Mouse (Mus musculus) neural tube, embryonic 11.5 days (tissue): ENCODE data around the gene Derl3. TPM values are rescaled to one million over a fixed set of nuclear protein-coding genes. Genes with fewer than 3 reads are reported as not detected.

Source experiments
- ATAC-seq: fragments of 200-750 bp; cut with Nextera tagmentation; 2 replicates; pipeline ENCODE4 v1.8.0; 2017; ENCODE audit warnings: moderate number of reproducible peaks, mild to moderate bottlenecking, moderate TSS enrichment, moderate library complexity; ENCODE audit not compliant: insufficient read depth, low FRiP score, low TSS enrichment
- DNase-seq: peaks from one replicate; pipeline ENCODE4 v3.0.0-alpha.2; 2015; ENCODE audit warnings: low spot score
- H3K27ac ChIP-seq: fragments of 300-500 bp; sonication (generic); 2 replicates; pipeline ENCODE4 v1.5.1; 2014; ENCODE audit warnings: low read depth, mild to moderate bottlenecking, low read length
- H3K27me3 ChIP-seq: fragments of 300-500 bp; sonication (generic); 2 replicates; pipeline ENCODE4 v1.6.1; 2014; ENCODE audit warnings: mild to moderate bottlenecking, low read length, mixed read lengths; ENCODE audit not compliant: control insufficient read depth, insufficient read depth
- H3K36me3 ChIP-seq: fragments of 300-500 bp; sonication (generic); 2 replicates; pipeline ENCODE4 v1.6.1; 2014; ENCODE audit warnings: mild to moderate bottlenecking, low read length, moderate library complexity, mixed read lengths; ENCODE audit not compliant: control insufficient read depth, insufficient read depth
- H3K4me1 ChIP-seq: fragments of 300-500 bp; sonication (generic); 2 replicates; pipeline ENCODE4 v1.6.1; 2014; ENCODE audit warnings: low read length, mixed read lengths; ENCODE audit not compliant: control insufficient read depth, insufficient read depth
- H3K4me2 ChIP-seq: fragments of 300-500 bp; sonication (generic); 2 replicates; pipeline ENCODE4 v1.6.1; 2014; ENCODE audit warnings: low read depth, mild to moderate bottlenecking, moderate library complexity
- H3K4me3 ChIP-seq: fragments of 300-500 bp; sonication (generic); 2 replicates; pipeline ENCODE4 v1.5.1; 2014; ENCODE audit warnings: low read depth, low read length
- H3K9ac ChIP-seq: fragments of 300-500 bp; sonication (generic); 2 replicates; pipeline ENCODE4 v1.6.1; 2014; ENCODE audit warnings: mild to moderate bottlenecking, low read length
- H3K9me3 ChIP-seq: fragments of 300-500 bp; sonication (generic); 2 replicates; pipeline ENCODE4 v1.6.1; 2016; ENCODE audit warnings: low read length; ENCODE audit not compliant: control insufficient read depth
- WGBS: fragments of 180-500 bp; shearing (Covaris S2); extraction: QIAGEN DNeasy Blood & Tissue Kit; methylation state at CpG from one replicate; pipeline ENCODE4 v1.1.7; 2014; 5-methylcytosine and 5-hydroxymethylcytosine counted together
- polyA plus RNA-seq: library from polyadenylated mRNA; unstranded; fragments of >200 nt; fragmentation: Nextera tagmentation; extraction: Ambion mirVana; gene quantifications from 2 replicates; pipeline ENCODE4 v1.2.1, GENCODE M21; 2014

Derl3 gene
- polyA plus RNA-seq, 1 experiment from 2014 or later = 2.8 TPM

DNA sequence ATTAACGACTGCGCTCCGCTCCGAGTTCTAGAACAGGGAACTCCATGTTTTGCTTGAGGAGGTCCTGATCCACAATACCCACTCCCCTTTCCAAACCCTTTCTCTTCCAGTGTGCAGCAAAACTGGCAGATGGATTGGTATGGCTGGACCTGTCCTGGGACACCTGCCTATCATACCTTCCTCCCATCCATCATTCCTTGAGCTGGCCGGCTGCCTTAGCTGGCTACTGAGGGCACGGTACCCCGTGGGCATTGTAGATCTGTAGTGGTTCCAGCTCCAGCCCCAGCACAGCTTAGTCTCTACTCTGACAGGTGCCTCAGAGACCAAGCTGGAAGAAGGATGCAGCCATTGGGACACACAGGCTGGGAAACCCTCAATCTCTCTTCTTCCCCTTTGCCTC, 38.1 kb downstream of the Derl3 start:
- no peak overlapping the region for H3K27ac ChIP-seq

DNA sequence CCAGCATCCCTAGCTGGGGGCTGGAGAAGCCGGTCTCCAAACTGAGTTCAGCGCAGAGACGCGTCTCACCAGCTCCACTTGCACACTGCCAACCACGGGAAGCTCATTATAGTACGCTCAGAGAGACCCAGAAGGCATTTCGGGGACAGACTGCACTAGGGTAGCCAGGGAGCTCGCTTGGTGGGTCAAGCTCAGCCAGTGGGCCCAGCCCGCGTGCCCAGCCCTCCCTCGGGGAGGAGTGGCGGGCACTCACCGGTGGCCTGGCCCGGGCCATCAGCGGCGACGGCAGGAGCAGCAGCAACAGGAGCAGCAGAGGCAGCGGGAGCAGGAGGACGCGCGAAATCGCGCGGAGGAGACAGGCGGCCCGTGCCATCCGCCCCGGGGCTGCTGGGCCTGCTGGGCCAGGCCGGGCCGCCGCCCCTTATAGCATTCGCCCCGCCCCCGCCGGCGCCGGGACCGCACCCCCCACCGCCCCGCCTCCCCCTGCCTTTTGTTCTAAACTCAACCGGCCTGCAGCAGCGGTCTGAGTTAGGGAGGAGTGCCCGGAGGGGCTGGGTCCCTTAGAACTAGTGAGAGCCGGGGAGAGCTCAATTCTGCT, 39.0 kb downstream of the Derl3 start:
- ATAC-seq (peak; percentile 72), DNase-seq (peak; percentile 76)
- Histone ChIP-seq H3K36me3 (no peaks in the 10 kb centered on the region), H3K27me3 (peaks cover 24% of the 10 kb centered on the region), H3K4me2 (peak overlapping the region; percentile 89), H3K4me3 (peak overlapping the region; percentile 45), H3K9ac (peak overlapping the region; percentile 79), H3K9me3 (no peaks in the 10 kb centered on the region), H3K27ac (no peak overlapping the region), H3K4me1 (peaks cover 17% of the 10 kb centered on the region)
- under 1% methylated on average over 36 of the region's 44 CpGs for whole genome bisulfite sequencing

More for the DNA sequence above, 38.1 kb downstream of the Derl3 start:
- DNase-seq (no peak), ATAC-seq (no peak)
- Histone ChIP-seq H3K36me3 (no peaks in the 10 kb centered on the region), H3K27me3 (peaks cover 16% of the 10 kb centered on the region), H3K4me1 (peaks cover 17% of the 10 kb centered on the region), H3K4me3 (peak overlapping the region; percentile 45; the same call in 1 of the 2 replicates), H3K4me2 (peak overlapping the region; percentile 89), H3K9ac (peak overlapping the region; percentile 79), H3K9me3 (no peaks in the 10 kb centered on the region)
- 22% methylated on average over 7 of the region's 7 CpGs for WGBS

DNA sequence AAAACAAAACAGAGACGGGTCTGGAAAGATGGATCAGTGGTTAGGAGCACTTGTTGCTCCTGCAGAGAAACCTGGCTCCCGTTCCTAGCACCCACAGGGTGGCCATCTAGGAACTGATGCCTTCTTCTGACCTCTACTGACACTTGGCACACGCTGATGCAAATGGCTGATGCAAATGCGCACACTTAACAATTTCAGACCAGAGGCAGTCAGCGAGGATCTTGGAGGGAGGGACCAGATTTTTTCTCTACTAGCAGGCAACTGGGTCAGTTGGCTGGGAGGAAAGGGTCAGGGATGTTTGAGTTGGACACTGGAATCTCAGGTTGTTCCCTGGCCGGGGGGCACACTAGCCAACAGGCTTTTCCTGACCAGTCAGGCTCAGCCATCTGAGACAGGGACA, 39.7 kb downstream of the Derl3 start, which contains the start of gene Chchd10:
TSS of gene Chchd10 (plus strand) at position 240 of the 400 bp plus-strand sequence.
- H3K36me3 ChIP-seq = no peaks in the 10 kb centered on the region
- DNase-seq (no peak), ATAC-seq (no peak)
- H3K9me3 ChIP-seq = no peaks in the 10 kb centered on the region
- 27% methylated on average over 6 of the region's 6 CpGs for WGBS
- peaks cover 25% of the 10 kb centered on the region for H3K27me3 ChIP-seq
- no peak within 1 kb of the TSS for H3K27ac ChIP-seq
- peak within 1 kb of the TSS; percentile 45 for H3K4me3 ChIP-seq
- H3K9ac ChIP-seq = peak within 1 kb of the TSS; percentile 79
- H3K4me2 ChIP-seq = peak within 1 kb of the TSS; percentile 89
- peaks cover 17% of the 10 kb centered on the region for H3K4me1 ChIP-seq

DNA sequence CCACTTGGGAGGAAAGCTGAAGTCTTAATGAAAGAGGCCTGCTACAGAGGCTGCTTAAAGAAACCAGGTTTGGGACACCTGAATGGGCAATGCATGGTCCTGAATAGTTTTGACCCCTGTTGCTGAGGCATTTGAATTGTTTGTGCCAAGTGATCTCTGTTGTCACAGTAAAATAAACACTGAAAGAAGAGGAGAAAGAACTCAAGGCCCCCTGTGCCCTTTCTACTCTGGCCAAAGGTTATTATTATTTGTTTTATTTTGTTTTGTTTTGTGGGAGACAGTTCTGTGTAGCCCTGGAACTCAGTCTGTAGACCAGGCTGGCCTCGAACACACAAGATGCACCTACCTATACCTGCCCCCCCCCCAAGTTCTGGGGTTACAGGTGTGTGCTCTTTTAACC, 41.8 kb downstream of the Derl3 start:
- H3K4me3 ChIP-seq = peak overlapping the region; percentile 48
- peak overlapping the region; percentile 97 for H3K4me2 ChIP-seq
- H3K9me3 ChIP-seq = no peaks in the 10 kb centered on the region
- 58% methylated on average over 1 of the region's 1 CpGs for WGBS
- no peak overlapping the region for H3K9ac ChIP-seq
- no peaks in the 10 kb centered on the region for H3K36me3 ChIP-seq
- H3K4me1 ChIP-seq = peaks cover 17% of the 10 kb centered on the region
- DNase-seq (no peak), ATAC-seq (no peak)
- H3K27me3 ChIP-seq = peaks cover 25% of the 10 kb centered on the region
- H3K27ac ChIP-seq = no peak overlapping the region

DNA sequence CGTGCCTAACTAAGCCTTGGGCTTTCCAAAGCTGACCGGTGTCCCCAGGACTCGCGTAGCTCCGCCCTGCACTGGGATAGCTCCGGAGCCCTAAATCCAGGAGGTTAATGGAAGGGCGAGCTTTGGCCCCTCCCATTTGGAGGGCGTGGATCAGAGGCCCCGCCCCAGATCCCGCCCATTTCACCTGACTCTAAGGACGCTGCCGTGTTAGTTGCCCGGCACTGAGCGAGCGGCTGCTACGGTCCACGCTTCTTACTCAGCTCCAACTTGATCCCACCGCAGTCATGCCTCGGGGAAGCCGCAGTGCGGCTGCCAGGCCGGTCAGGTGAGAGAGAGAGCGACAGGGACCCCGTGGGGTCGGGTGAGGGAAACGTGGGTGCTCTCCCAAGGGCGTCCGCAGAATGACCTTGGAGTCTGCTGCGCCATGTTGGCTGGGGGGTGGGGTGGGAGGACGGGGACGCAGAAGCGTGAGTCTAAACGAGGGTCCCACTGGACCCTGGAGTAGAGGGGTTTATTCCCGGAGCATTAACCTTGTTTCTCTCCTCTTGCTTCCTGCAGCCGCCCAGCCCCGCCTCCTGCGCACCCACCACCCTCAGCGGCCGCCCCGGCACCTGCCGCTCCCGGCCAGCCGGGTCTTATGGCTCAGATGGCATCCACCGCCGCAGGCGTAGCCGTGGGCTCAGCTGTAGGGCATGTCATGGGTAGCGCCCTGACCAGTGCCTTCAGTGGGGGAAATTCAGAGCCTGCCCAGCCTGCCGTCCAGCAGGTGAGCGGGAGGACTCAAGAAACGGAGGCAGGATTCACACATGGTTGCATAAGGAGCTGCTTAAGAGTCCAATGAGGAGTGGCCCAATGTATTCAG, 42.7 kb downstream of the Derl3 start, which contains the start of gene Mmp11:
TSS of gene Mmp11 (minus strand) at position 817 of the 862 bp plus-strand sequence.
- peaks cover 17% of the 10 kb centered on the region for H3K4me1 ChIP-seq
- DNase-seq = peak; percentile 83
- H3K36me3 ChIP-seq = no peaks in the 10 kb centered on the region
- ATAC-seq = peak; percentile 48; the same call in 1 of the 2 replicates
- H3K4me3 ChIP-seq = peak within 1 kb of the TSS; percentile 48
- H3K4me2 ChIP-seq = peak within 1 kb of the TSS; percentile 97
- H3K27me3 ChIP-seq = peaks cover 25% of the 10 kb centered on the region
- under 1% methylated on average over 50 of the region's 51 CpGs for WGBS
- no peak within 1 kb of the TSS for H3K27ac ChIP-seq
- H3K9ac ChIP-seq = peak within 1 kb of the TSS; percentile 50
- no peaks in the 10 kb centered on the region for H3K9me3 ChIP-seq

DNA sequence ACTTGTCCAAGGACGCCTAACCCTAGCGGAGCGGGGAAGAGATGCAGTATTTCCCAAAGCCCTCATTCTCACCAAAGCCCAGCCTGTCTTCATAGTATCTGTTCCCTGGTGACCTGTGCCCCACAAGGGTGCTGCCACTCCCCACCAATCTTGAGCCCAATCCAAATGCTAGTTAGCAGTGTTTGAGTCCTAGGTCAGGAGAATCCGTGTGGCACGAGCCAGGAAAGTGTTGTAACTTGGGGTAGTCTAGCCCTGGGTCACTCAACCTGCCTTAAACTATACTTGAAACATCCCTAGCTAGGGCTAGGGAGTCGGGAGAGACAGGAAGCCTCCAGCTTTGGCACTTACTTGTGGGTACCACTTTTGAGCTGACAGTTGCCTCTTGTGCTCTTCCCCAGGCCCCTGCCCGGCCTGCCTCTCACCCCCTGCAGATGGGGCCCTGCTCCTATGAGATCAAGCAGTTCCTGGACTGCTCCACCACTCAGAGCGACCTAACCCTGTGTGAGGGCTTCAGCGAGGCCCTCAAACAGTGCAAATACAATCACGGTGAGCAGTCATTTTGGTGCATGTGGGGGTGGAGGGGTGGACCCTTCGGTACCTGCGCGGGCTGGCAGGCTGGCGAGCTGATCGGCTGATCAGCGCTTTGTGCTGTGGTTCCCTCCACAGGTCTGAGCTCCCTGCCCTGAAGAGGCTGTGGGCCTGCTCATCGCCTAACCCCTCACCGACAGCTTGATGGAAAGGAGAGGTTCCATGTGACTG, 43.9 kb downstream of the Derl3 start:
- ATAC-seq (no peak), DNase-seq (no peak)
- peaks cover 16% of the 10 kb centered on the region for H3K27me3 ChIP-seq
- no peak overlapping the region for H3K4me2 ChIP-seq
- WGBS = 30% methylated on average over 18 of the region's 18 CpGs
- no peak overlapping the region for H3K4me3 ChIP-seq
- no peaks in the 10 kb centered on the region for H3K9me3 ChIP-seq
- no peaks in the 10 kb centered on the region for H3K36me3 ChIP-seq
- no peak overlapping the region for H3K27ac ChIP-seq
- peaks cover 12% of the 10 kb centered on the region for H3K4me1 ChIP-seq
- no peak overlapping the region for H3K9ac ChIP-seq

DNA sequence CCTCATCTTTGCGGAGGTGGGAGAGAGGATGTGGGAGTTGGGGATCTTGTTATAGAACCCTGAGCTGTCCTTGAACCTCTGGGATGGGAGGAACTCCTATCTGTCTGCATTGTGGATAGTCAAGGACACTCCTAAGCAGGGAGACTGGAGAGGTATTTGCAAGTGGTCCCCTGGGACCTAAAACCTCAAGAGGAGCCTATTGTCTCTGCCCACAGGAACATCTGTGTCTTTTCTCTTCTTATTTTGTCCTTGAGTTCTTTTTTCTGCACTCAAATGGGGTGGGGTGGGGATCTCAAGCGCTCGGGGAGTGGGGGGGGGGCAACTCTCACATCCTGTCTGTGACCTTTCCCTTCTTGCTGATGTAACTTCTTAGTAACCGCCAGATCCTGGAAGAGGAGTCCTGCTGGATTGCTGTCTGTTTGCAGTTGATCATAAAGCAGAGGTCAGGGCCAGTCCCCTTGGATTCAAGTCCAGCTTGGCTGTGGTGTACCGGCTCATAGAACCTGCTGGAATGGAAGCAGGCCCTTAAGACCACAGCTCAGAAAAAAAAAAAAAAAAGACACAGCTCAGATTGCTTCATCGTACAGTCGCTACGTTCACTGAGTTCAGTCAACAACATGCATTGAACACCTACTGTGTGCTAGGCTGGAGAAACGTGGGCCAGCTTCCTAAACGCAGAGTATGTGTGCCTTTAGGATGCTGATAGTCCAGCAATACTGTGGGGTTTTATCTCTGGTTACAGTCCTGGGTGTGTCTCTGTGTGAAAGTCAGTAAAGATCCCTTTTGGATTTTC, 44.8 kb downstream of the Derl3 start:
- DNase-seq = no peak
- Histone ChIP-seq H3K27ac (no peak overlapping the region), H3K9me3 (no peaks in the 10 kb centered on the region), H3K4me3 (no peak overlapping the region), H3K9ac (no peak overlapping the region), H3K4me2 (no peak overlapping the region), H3K27me3 (peaks cover 16% of the 10 kb centered on the region), H3K36me3 (no peaks in the 10 kb centered on the region), H3K4me1 (0 out of 2 replicates have a peak, but pooled peaks cover 6% of the 10 kb centered on the region)
- no peak for ATAC-seq
- 50% methylated on average over 10 of the region's 10 CpGs for WGBS
